Mouse (Mus musculus) small intestine, adult 2 months (tissue): ENCODE results near the gene Ablim2.

Source experiments
- CTCF ChIP-seq: fragments of 200-500 bp; IDR thresholded peaks from 2 replicates; pipeline ENCODE4 v1.5.1; 2012; ENCODE audit warnings: low read depth, mild to moderate bottlenecking, control low read depth, inconsistent platforms, low read length, moderate library complexity, mixed read lengths; ENCODE audit not compliant: insufficient replicate concordance, insufficient read length; ENCODE audit errors: extremely low read depth
- POLR2A ChIP-seq: fragments of 200-500 bp; IDR thresholded peaks from 2 replicates; pipeline ENCODE4 v1.6.1; 2012; ENCODE audit warnings: low read depth, mild to moderate bottlenecking, control low read depth, inconsistent platforms, low read length, moderate library complexity

- no peak for TF ChIP-seq CTCF
- TF ChIP-seq POLR2A, result no peak
Measured at GRCm38 (mm10) chr5:35743238-35743951, 14.3 kb upstream of the Ablim2 start.
